Mouse (Mus musculus) left cerebral cortex, postnatal 36 days (tissue): ENCODE data around the gene Mrps18b. TPM values are rescaled to one million over a fixed set of nuclear protein-coding genes. Genes with fewer than 3 reads are reported as not detected.

ENCODE experiments used
- DNase-seq, 2 experiments: peaks; one replicate each; pipeline ENCODE4 v3.0.0; 2021 to 2022; ENCODE audit warnings: low spot score in 2 of 2, mixed read lengths in 1 of 2
- intact Hi-C: fragments of 180-260 bp; cut with DNase I; formaldehyde crosslinking; loops from one replicate; pipeline ENCODE4 v1.15.1; 2025
- total RNA-seq, 2 experiments: library from RNA; stranded (reverse); gene quantifications; 2 replicates each; pipeline ENCODE4 v1.2.3; 2021

Mrps18b gene
- total RNA-seq, 2 experiments from 2014 or later = 38.0 to 46.2 TPM

DNA sequence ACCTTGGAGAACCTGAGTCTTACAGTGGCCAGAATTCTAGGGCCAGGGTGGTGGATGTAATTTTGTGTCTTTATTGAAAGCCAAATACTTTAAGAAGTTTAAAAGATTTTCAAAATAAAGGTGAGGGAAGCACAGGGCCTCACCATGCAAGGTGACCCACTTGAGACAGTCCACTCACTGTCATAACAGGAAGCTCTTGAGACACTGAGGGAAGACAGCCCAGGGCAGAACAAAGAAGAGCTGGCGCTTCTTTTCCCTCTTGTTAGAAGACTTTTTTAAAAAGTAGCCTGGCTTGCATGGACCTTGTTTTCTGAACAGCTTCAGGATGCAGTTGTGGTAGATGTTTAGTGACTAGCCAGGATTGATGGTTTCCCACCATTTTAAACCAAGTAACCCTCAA is 4.2 kb upstream of the Mrps18b start:
- no peak for DNase-seq
- intact Hi-C loops = loop anchor here (5.0 kb wide), 1 partner anchor 62 kb away; the partner anchor contains the start of gene Prr3

DNA sequence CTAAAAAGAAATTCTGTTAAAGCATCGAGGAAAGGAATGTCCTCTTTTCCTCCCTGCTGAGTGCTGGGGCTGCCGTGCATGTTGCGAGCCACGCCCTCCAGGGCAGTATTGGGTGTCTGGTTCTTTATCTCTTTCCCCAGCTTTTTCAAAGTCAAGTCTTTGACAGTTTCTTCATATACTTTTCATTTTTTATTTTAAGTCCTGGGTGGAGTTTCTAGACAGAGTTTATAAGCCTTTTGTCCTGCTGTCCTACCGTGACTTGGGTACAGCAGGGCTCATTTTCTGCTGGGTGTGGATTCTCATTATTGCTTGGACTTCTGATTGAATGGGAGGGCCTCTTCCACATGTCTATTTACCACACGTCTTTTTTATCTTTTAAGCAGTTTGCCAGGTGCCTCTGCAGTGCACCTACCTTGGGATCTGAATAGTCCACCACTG is 3.7 kb upstream of the Mrps18b start:
- intact Hi-C loops = loop anchor here (5.0 kb wide), 2 partner anchors 62 to 83 kb away; partner anchors contain the start of genes Prr3 and Tubb5
- no peak for DNase-seq

DNA sequence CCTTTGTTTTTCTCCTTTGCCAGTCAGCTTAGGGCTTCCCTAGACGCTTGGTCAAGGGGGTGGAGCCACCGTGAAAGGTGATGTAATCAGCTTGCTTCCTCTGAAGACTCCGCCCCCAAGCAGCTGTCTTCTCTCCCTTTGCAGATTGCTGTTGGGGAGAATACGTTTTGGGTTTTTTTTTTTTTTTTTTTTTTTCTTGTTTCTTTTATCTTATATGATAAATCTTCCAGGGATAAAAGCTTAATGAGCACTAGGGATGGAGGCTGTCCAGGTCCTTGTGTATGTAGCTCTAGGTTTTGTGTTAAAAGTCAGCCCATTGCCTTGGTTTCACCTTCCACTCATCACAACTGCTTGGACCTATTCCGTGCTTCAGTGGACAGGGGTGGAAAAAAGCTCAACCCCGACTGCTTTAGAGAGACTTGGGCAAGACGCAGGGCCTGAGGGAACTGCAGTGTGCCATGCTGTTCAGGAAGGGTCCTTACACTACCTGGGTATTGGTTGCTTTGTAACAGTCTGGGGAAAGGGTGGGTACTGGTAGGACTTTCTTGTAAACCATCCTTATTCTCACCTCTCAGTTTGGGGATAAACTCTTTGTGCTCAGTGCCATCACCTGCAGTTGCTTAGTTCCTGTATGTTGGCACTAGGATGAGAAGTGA is 3.0 kb upstream of the Mrps18b start:
- peak; percentile 88 to 90 for DNase-seq
- intact Hi-C loops = loop anchor here (5.0 kb wide), 1 partner anchor 82 kb away; the partner anchor contains the start of gene Tubb5

DNA sequence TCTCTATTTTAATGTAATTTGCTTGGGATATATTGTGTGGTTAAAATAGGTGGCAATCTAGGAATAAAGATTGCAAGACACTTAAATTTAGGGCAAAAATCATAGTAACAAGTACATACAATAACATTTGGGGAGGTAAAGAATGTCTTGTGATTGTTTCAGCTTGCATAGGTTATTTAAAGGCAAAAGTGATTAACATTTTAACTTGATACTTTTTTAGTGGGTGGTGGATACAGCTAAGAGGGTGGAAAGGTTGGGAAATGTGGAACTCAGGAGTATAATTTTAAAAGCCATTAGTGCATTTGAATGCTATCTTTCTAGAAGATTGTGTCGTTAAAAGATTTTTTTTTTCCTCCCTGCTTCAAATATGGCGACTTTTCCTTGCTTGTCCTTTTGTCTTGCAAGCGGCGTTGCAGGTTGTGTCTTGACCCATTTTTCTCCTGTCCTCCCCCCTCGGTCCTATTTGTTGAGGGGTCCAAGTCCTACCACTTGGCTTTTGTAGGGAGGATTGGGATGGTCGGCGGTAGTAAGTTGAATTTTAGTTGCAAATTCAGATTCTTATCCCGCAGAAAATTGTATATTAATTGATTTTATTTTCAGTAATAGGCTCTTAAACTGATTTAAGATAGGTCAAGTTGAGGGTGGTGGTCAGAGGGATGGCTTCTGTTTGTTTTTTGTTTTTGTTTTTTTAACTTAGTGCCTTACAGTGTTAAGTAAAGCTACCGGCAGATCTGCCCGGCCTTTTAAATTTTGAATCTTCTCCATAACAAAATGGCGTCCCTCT is 2.3 kb upstream of the Mrps18b start:
- no peak for DNase-seq
- intact Hi-C loops = loop anchor here (5.0 kb wide), 1 partner anchor 81 kb away; the partner anchor contains the start of gene Tubb5

DNA sequence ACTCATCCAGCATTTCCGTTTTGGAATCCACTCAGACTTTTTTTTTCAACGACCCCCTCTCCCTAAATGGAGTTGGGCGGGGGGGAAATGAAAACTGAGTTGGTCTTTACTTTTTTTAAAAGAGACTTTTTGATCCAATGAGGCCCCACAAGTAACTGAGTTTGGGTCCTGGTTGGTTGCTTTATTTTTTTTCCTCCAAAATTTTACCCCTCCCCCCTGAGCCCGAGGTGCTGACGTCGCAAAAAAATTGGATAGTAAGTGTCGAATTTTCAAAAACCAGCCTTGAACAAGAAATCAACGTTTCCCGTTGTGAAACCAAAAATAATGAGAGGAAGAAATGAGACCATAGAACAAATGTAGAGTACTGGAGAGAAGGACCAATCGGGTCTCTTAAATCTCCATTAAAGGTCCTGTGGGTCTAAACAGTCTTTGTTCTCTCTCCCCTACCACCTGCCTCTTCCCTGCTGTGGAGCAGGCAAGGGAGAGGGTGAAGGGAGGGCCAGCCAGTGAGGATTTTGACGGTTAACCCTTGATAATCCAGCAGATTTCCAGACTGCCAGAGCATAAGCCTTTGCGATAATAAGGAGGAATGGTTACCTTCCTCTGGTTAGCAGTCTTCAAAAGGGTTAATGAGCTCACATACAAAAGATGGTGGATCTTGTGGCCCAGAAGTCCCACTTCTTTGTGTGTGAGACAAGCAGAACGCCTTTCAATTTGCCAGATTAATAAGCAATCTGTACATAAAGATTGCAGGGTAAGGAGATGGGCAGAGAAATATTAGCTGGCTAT is 1.5 kb upstream of the Mrps18b start:
- peak; percentile 48 to 52 for DNase-seq
- intact Hi-C loops = loop anchor here (5.0 kb wide), 1 partner anchor 80 kb away; the partner anchor contains the start of gene Tubb5

DNA sequence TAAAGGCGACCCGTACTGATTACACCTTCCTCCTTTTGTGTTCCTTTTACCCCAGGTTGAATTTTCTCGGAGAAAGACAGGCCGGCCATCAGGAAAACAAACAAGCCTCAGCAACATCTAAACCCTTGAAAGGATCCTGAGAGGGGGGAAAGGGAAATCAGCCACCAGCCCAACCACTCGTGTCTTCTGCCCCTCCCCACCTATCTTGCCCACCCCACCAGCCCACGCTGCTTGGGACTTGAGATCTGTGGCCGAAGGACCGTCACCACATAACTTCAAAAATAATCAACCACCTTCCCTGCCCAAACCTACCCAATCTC is 914 bp upstream of the Mrps18b start:
- peak in 1 of 2 experiments; percentile 30 for DNase-seq
- intact Hi-C loops = loop anchor here (5.0 kb wide), 1 partner anchor 80 kb away; the partner anchor contains the start of gene Tubb5

DNA sequence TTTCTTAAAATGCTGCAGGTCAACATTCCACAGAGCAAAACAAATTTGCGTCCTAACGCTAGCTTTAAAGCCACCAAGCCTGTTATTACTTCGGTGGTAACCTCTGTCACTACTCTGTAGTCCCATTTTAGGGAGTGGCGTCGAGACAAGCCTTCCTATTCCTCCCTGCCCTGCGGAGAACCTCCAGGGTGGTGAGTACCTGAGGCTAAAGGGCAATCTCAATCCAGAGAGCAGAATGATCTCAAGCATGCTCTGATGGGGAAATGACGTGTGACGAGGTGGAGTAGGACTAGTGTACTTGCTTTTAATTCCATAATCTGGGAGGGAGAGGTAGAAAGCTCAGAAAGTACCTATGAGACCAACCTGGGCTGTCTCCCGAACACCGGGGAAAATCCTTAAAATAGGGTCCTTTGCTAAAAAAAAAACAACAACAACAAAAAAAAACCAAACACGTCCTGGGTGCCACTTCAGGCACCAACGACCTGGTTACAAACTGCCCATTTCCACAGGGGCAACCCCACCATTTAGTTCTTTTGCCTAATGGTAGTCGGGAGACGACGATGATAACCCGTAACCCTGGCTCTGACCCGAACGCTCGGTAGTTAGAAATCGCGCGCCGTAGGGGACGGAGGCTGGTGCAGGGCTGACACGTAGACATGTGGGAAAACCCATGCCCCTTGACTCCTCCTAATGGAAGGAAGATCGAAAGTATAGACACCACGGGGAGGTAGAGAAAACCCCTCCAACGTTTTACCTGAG is 472 bp downstream of the Mrps18b start:
- intact Hi-C loops = loop anchor here (5.0 kb wide), 1 partner anchor 78 kb away; the partner anchor contains the start of gene Tubb5
- no peak for DNase-seq

DNA sequence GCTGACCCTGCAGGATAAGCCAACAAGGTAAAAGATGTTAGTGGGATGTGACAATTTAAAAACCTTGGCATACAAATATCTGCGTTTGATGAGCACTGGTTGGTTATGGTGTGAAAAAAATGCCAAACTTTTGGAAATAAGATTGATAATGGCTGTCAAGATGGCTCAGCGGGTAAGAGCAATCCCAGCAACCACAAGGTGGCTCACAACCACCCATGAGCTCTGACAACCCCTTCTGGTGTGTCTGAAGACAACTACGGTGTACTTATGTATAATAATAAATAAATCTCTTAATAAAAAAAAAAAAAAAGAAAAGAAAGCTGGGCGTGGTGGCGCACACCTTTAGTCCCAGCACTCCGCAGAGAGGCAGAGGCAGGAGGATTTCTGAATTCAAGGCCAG is 1.2 kb downstream of the Mrps18b start:
- intact Hi-C loops = loop anchor here (5.0 kb wide), 1 partner anchor 78 kb away; the partner anchor contains the start of gene Tubb5
- no peak for DNase-seq

DNA sequence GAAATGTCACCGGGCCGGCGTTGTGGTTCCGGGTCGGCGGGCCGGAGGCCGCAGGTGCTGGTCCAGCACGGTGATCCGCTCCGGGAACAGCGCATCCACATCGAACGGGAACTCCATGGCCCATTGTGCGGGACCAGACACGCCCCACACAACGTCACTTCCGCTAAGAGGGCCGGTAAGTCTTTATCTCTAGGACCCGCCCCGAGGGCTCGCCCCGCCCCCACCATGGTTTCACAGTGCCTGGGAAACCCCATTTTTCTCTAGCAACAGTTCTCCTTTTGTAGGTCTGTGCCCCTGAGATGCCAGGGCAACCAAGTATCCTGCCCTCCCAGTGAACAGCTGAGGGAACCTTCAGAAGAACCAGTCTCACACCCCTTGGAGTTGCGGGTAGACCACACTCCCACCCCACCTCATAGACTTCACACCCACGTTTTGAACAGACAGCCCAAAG is 6.2 kb downstream of the Mrps18b start, which contains the start of gene Atat1:
Gene Atat1 (minus strand): TSS at position 157 of the 451 bp plus-strand sequence.
- intact Hi-C loops = no loop called here
- peak; percentile 89 to 91 for DNase-seq

DNA sequence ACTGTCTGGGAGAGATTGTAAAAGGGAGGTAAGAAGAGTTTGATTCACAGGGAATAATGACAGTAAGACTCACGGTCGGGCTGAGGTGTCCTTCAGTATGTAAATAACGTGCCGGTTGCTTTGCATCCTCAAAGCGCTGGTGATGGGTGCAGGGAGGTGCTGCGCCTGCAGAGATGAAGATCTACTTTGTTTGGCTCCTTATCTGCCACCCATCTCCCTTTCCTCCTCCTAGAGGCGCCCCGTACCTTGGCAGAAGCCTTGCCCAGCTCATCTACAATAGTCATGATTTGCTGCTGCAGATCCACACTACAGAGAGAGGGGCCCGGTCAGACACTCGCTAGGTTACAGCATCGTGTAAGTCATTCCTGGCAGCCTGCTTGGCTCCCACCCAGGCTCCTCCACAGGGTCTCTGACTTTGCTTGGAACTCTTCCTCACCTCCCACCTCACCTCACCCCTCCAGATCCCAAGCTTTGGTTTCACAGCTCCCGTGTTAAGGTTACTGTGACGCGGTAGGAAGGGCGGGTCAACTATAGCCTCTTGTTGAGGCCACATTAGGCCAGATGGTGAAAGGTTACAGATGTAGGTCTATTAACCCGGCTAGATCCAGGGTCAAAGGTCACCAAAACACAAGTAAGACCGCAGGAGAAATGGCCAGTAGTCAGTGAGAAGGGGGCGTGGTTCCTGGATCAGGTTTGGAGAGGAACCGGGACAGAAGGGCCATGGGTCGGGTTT is 6.8 kb downstream of the Mrps18b start:
- intact Hi-C loops = no loop called here
- DNase-seq = peak in 1 of 2 experiments; percentile 27

DNA sequence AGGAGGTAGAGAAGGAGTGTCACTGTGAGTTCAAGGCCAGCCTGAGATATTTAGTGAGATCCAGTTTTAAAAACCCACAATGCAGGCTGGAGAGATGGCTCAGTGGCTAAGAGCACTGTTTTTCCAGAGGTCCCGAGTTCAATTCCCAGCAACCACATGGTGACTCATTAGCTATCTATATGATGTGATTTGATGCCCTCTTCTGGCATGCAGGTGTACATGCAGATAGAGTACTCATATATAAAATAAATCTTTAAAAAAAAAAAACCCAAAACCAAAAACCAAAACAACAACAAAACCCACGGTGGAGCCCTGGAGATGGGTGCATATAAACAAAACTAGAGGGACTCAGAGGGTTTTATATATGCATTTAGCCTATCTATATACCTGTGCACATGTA is 8.6 kb downstream of the Mrps18b start:
- DNase-seq = no peak
- intact Hi-C loops = no loop called here

DNA sequence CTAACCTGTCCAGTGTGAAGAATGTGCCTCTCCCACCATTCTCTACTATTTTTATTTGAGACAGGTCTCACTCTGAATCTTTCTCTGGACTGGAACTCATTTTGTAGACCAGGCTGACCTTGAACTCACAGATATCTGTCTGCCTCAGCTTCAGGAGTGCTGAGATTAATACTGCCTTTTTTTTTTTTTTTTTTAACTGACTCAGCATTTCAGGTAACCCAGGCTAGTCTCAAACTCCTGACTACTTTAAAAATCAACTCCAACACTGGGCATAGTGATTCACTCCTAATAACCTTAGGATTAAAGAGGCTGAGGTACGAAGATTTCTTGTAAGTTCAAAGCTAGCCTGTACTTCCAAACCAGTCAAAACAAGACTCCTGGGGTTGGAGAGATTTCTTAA is 10.6 kb downstream of the Mrps18b start:
- no peak for DNase-seq
- intact Hi-C loops = no loop called here

DNA sequence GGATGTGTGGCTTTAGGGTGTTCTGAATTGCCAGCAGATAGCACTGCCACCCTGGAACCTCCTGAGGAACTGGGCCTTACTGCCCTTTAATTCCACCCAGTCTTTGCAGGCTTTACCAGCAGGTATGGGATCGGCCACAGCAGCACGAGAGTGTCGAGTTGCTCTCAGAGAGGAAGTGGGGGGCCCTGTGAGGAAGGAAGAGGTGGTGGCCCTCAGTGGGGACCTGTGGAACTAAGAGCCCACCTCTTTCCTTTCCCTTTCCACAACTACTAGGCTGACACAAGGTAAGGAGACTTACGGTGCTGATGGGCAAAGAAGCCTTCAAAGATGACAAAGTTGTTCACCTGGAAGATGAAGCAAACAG is 12.2 kb downstream of the Mrps18b start:
- DNase-seq = no peak
- intact Hi-C loops = no loop called here

DNA sequence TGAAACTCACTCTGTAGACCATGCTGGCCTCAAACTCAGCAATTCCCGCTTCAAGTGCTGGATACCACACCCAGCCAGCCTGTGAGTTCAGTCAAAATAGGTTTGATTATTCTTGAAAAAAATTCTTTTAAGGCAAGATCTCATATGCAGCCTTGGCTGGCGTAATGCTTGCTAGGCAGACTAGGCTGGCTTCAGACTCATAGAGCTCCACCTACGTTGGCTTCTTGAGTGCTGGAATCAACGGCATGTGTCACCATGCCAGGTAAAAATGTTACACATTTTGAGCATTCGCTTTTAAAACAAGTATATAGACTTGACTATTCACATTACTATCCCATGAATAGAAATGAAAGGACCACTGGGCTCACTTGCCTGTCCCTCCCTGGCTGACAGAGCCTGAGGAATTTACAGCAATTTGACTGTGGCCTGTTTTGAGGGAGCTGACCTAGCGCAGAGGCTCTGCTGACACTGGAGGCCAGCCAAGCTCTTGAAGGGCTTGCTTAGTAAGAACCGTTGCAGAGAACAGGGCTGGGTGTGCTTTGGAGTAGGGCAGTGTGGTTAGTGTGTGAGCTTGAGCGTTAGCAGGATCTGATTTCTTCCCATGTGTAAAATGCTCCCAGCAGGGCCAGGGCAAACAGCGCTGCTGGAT is 12.7 kb downstream of the Mrps18b start:
- intact Hi-C loops = no loop called here
- DNase-seq = no peak

DNA sequence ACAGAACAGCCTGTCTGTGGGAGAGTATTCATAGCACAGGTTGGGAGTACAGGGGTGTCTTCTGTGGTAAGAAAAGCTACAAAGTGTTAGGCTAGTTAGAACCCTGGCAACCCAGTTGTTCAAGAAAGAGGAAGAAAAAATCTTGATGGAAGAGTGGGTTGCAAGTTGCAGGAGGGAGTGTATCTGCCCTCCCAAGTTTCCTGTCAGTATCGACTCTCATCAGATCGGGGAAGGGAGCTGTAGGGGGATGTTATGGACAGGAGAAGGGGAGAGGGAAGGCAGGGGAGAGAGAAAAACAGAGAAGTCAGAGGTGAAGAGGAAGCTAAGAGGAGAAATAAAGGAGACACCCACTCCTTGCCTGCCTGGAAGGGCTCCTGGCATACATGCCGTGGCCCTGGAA is 15.6 kb downstream of the Mrps18b start:
- intact Hi-C loops = no loop called here
- DNase-seq = no peak

DNA sequence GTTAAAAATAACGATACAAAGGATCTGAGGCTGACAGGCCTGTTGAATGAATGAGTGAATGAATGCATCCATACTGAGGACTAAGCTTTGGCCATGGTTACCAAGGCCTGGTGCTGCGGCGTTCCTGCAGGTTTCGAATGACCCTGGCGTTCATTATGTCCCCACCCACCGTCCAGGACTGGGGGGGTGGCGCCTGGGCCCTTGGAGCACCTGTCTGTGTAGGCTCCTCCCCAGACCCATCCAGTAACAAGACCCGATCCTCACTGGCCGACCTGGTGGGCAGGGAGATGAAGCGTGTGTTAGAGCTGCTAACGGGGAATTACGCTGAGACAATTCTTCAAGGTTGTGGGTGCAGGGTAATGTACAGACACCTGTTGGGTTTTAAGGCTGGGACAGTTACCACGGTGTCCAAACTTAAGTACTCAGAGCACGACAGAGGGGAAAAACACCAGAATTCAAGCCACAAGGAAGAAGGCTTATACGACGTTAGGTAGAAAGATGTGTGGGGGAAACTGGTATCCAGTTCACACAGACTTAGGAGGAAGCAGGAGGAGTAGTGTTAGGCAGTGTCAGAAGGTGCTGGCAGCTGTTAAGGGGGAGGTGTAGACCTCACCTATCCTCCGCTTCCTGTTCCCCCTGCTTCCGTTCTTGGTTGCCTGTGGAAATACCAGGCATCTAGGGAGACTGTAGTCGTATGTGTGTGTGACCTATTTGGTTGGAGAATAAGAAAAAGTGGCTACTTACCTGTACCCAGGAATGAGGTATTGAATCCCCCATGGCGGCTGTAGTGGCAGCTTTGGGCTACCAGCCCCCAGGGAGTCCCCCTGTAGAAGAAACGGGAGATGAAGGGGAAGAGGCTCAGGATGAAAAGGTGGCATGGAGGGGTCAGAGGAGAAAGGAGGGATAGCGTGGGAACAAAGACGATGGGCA is 18.3 kb downstream of the Mrps18b start:
- intact Hi-C loops = no loop called here
- peak in 1 of 2 experiments; percentile 40 for DNase-seq
